Mouse (Mus musculus) midbrain, embryonic 15.5 days (tissue): ENCODE data around the gene Ccdc63. TPM values are rescaled to one million over a fixed set of nuclear protein-coding genes. Genes with fewer than 3 reads are reported as not detected.

Experiments
- ATAC-seq: fragments of 200-750 bp; cut with Nextera tagmentation; replicated peaks from 2 replicates; pipeline ENCODE4 v1.8.0; 2017; ENCODE audit warnings: moderate TSS enrichment
- H3K27ac ChIP-seq: fragments of 300-500 bp; sonication (generic); 2 replicates; pipeline ENCODE4 v1.5.1; 2015; ENCODE audit warnings: mild to moderate bottlenecking, inconsistent platforms
- H3K27me3 ChIP-seq: fragments of 300-500 bp; sonication (generic); replicated peaks from 2 replicates; pipeline ENCODE4 v1.6.1; 2015; ENCODE audit warnings: inconsistent platforms
- H3K36me3 ChIP-seq: fragments of 300-500 bp; sonication (generic); replicated peaks from 2 replicates; pipeline ENCODE4 v1.6.1; 2015; ENCODE audit warnings: inconsistent platforms
- H3K4me1 ChIP-seq: fragments of 300-500 bp; sonication (generic); 2 replicates; pipeline ENCODE4 v1.6.1; 2015; ENCODE audit warnings: inconsistent platforms
- H3K4me2 ChIP-seq: fragments of 300-500 bp; sonication (generic); 2 replicates; pipeline ENCODE4 v1.6.1; 2015; ENCODE audit warnings: inconsistent platforms, mild to moderate bottlenecking, moderate library complexity
- H3K4me3 ChIP-seq: fragments of 300-500 bp; sonication (generic); 2 replicates; pipeline ENCODE4 v1.5.1; 2015; ENCODE audit warnings: mild to moderate bottlenecking, inconsistent platforms
- H3K9ac ChIP-seq: fragments of 300-500 bp; sonication (generic); 2 replicates; pipeline ENCODE4 v1.6.1; 2015; ENCODE audit warnings: mild to moderate bottlenecking, inconsistent platforms
- H3K9me3 ChIP-seq: fragments of 300-500 bp; sonication (generic); 2 replicates; pipeline ENCODE4 v1.6.1; 2016; ENCODE audit warnings: inconsistent platforms
- WGBS: fragments of 180-500 bp; shearing (Covaris S2); methylation state at CpG from one replicate; pipeline ENCODE4 v1.1.7; 2015; ENCODE audit warnings: mixed read lengths; 5-methylcytosine and 5-hydroxymethylcytosine counted together
- polyA plus RNA-seq: library from polyadenylated mRNA; unstranded; fragments of >200 nt; fragmentation: Nextera tagmentation; extraction: Ambion mirVana; gene quantifications from 2 replicates; pipeline ENCODE4 v1.2.1, GENCODE M21; 2015

Ccdc63 gene
- polyA plus RNA-seq, 1 experiment from 2014 or later = not detected

DNA sequence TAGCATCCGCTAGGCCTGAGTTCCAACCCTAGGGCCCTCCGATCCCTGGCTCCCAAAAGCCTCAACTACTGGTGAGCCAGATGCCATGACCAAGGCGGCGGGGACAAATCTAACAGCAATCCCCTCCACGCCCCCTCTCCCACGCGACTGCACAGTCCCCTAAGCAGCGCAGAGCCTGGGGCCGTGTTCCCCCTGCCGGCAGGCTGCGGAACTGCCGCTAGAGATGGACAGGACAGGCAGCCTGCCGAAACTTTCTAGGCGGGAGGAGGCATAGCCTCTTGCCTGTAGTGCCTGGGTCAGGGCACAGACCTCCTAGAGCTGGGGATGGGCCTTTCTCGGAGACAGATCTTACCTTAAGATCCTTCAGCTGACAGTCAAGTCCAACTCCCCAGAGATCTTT lies 49.6 kb downstream of the Ccdc63 start:
- no peaks in the 10 kb centered on the region for H3K9me3 ChIP-seq
- no peak for ATAC-seq
- H3K4me3 ChIP-seq = no peak overlapping the region
- no peaks in the 10 kb centered on the region for H3K27me3 ChIP-seq
- H3K4me1 ChIP-seq = no peaks in the 10 kb centered on the region
- WGBS = 12% methylated on average over 15 of the region's 15 CpGs
- no peak overlapping the region for H3K9ac ChIP-seq
- no peak overlapping the region for H3K4me2 ChIP-seq
- no peak overlapping the region for H3K27ac ChIP-seq
- H3K36me3 ChIP-seq = no peaks in the 10 kb centered on the region

DNA sequence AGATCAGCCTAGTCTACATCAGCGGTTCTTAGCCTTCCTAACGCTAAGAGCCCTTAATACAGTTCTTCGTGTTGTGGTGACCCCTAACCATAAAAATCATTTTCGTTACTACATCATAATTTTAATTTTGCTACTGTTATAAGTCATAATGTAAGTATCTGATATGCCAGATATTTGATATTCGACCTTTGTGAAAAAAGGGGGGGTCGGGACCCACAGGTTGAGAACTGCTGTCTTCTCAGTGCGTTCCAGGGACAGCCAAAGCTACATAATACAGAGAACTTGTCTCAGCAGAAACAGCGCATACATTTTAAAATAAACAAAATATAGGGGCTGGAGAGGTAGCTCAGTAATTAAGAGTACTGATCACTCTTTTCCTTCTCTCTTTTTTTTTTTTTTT lies 51.0 kb downstream of the Ccdc63 start:
- WGBS = 79% methylated on average over 8 of the region's 8 CpGs

DNA sequence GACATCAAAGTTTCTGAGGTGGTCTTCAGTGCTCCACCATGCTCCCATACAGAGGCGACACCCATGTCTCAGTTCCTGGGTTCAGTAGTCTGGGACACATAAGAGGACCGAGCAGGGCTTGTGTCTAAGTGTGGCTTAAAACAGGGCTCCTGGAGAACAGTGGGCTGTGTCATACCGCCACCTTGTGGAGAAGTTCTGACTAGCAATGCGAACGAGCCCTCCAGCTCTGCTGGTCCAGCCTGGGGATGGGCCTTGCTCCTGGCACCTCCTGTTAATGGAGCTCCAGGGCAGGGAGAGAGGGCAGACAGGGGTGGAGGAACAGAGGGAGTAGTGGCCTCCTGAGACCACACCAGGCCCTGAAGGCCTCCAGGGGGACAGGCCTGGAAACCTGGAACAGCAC lies 51.7 kb downstream of the Ccdc63 start:
- no peak overlapping the region for H3K4me2 ChIP-seq
- no peak overlapping the region for H3K4me3 ChIP-seq
- H3K36me3 ChIP-seq = no peaks in the 10 kb centered on the region
- WGBS = 1% methylated on average over 5 of the region's 5 CpGs
- no peaks in the 10 kb centered on the region for H3K9me3 ChIP-seq
- no peak overlapping the region for H3K27ac ChIP-seq
- no peaks in the 10 kb centered on the region for H3K4me1 ChIP-seq
- ATAC-seq = peak; percentile 75
- no peak overlapping the region for H3K9ac ChIP-seq
- no peaks in the 10 kb centered on the region for H3K27me3 ChIP-seq

More for the DNA sequence above, 51.0 kb downstream of the Ccdc63 start:
- H3K9ac ChIP-seq = no peak overlapping the region
- no peak overlapping the region for H3K4me3 ChIP-seq
- no peaks in the 10 kb centered on the region for H3K27me3 ChIP-seq
- H3K36me3 ChIP-seq = no peaks in the 10 kb centered on the region
- H3K27ac ChIP-seq = no peak overlapping the region
- no peaks in the 10 kb centered on the region for H3K9me3 ChIP-seq
- H3K4me2 ChIP-seq = no peak overlapping the region
- H3K4me1 ChIP-seq = no peaks in the 10 kb centered on the region
- ATAC-seq = no peak

DNA sequence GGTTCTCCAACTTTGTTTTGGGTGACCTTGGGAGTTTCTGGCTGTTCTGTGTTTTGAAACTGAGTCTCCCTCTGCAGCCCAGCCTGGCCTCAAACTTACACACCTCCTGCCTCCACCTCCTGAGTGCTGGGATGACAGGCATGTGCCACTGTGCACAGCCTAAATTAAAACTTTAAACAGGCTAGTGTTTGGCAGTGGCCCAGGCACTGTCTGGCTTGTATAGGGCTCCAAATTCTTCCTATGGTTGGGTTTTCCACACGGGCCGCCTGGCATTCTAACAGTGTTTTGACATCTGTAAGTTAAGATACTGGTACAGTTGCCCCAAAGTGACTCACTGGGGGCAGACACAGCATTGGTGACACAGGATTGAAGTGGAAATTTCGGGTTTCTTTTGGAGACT lies 54.5 kb downstream of the Ccdc63 start:
- ATAC-seq = no peak
- H3K36me3 ChIP-seq = no peaks in the 10 kb centered on the region
- no peaks in the 10 kb centered on the region for H3K4me1 ChIP-seq
- no peak overlapping the region for H3K27ac ChIP-seq
- no peak overlapping the region for H3K4me2 ChIP-seq
- H3K4me3 ChIP-seq = no peak overlapping the region
- no peak overlapping the region for H3K9ac ChIP-seq
- no peaks in the 10 kb centered on the region for H3K9me3 ChIP-seq
- 70% methylated on average over 3 of the region's 3 CpGs for WGBS
- no peaks in the 10 kb centered on the region for H3K27me3 ChIP-seq

DNA sequence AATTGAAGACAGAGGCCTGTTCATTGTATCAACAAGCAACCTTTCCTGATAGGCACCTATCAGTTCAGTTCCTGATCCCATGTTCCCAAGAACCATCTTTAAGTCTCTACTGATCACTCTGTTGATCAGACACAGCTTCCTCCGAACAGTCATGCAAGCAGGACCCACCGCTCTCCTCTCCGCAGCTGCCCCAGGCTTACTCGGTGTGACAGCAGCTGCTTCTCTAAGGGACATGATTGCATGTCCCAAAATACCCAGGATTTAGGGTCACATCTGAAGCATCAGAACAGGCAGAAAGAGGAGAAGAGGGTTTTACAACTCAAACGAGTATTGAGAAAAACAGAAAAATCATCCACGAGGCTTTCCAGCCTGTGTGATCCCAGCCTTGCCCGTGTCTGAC lies 55.3 kb downstream of the Ccdc63 start:
- Histone ChIP-seq H3K9me3 (no peaks in the 10 kb centered on the region), H3K27ac (no peak overlapping the region), H3K9ac (no peak overlapping the region), H3K4me1 (no peaks in the 10 kb centered on the region), H3K27me3 (no peaks in the 10 kb centered on the region), H3K4me3 (no peak overlapping the region), H3K36me3 (no peaks in the 10 kb centered on the region), H3K4me2 (no peak overlapping the region)
- ATAC-seq = no peak
- WGBS = 86% methylated on average over 7 of the region's 7 CpGs

DNA sequence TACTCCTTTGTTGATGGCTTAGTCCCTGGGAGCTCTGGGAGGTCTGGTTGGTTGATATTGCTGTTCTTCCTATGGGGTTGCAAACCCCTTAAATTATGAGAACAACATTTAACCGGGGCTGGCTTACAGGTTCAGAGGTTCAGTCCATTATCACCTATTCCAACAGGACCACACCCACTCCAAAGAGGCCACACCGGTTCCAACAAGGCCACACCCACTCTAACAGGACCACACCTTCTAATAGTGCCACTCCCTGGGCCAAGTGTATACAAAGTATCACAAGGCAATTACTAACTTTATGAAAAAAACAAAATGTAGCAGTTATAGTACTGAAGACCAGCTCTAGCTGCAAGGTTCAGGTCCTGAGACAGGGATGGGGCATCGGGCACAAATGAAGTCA lies 56.2 kb downstream of the Ccdc63 start:
- Histone ChIP-seq H3K4me3 (no peak overlapping the region), H3K27ac (no peak overlapping the region), H3K4me2 (no peak overlapping the region), H3K27me3 (no peaks in the 10 kb centered on the region), H3K9ac (no peak overlapping the region), H3K4me1 (no peaks in the 10 kb centered on the region), H3K9me3 (no peaks in the 10 kb centered on the region), H3K36me3 (no peaks in the 10 kb centered on the region)
- 65% methylated on average over 3 of the region's 3 CpGs for WGBS
- no peak for ATAC-seq

DNA sequence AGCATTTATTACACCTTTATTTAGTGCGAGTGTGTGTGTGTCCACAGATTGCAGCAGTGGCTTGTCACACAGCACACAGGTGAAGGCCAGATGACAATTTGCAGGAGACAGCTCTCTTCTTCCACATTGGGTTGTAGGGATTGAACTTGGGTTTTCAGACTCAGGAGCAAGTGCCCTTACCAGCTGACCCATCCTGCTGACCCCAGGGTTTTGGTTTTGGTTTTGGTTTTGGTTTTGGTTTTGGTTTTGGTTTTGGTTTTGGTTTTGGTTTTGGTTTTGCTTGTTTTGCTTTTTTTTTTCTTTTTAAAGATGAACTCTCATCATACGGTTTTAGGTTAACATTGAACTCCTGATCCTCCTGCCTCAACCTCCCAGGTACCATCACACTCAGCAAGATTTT lies 57.3 kb downstream of the Ccdc63 start:
- H3K27me3 ChIP-seq = no peaks in the 10 kb centered on the region
- no peak overlapping the region for H3K27ac ChIP-seq
- no peak for ATAC-seq
- H3K9ac ChIP-seq = no peak overlapping the region
- H3K4me3 ChIP-seq = no peak overlapping the region
- no peaks in the 10 kb centered on the region for H3K9me3 ChIP-seq
- WGBS = 87% methylated on average over 2 of the region's 2 CpGs
- no peaks in the 10 kb centered on the region for H3K4me1 ChIP-seq
- H3K36me3 ChIP-seq = no peaks in the 10 kb centered on the region
- no peak overlapping the region for H3K4me2 ChIP-seq

DNA sequence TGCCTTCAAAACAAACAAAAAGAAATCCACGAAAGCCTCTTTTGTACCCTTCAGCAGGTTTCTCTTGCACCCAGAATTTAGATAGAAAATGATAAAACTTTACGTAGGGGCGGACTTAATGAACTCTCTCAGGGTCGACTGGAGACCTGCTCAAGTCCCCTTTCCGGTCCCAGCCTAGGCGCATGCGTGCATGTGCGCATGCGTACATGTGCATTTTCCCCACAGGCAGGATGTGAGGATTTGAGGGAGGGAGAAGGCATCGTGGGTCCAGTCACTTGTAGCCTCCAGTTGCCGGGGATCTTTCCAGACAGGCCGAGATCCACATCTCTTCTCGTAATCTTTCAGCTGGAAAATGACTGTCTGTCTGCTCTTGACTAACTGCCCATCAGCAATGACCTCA lies 59.2 kb downstream of the Ccdc63 start:
- Histone ChIP-seq H3K27ac (no peak overlapping the region), H3K4me1 (no peaks in the 10 kb centered on the region), H3K27me3 (no peaks in the 10 kb centered on the region), H3K4me3 (no peak overlapping the region), H3K9ac (no peak overlapping the region), H3K4me2 (no peak overlapping the region), H3K9me3 (no peaks in the 10 kb centered on the region), H3K36me3 (no peaks in the 10 kb centered on the region)
- no peak for ATAC-seq
- WGBS = 86% methylated on average over 13 of the region's 13 CpGs

DNA sequence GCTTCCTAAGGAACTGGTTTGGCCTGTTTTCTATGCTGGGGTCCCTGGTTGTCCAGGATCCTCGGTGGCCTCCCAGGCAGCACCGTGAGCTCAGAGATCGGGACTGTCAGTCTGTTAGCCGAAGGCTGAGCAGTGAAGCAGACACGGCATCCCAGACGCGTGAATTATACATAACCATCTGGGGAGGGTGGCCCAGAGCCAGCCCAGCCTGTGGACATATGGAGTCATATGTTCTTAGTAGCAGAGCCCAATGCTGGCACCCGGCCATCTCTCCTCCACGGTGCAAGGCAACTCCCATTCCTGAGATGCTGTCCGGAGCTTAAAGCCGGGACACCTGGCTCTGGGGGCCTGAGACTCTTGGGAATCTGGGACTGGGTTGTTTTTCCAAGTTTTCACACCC lies 59.7 kb downstream of the Ccdc63 start:
- 49% methylated on average over 11 of the region's 11 CpGs for WGBS
- Histone ChIP-seq H3K4me2 (no peak overlapping the region), H3K9ac (no peak overlapping the region), H3K27ac (no peak overlapping the region), H3K36me3 (no peaks in the 10 kb centered on the region), H3K9me3 (no peaks in the 10 kb centered on the region), H3K4me1 (no peaks in the 10 kb centered on the region), H3K4me3 (no peak overlapping the region), H3K27me3 (no peaks in the 10 kb centered on the region)
- peak; percentile 63; the same call in 1 of the 2 replicates for ATAC-seq

DNA sequence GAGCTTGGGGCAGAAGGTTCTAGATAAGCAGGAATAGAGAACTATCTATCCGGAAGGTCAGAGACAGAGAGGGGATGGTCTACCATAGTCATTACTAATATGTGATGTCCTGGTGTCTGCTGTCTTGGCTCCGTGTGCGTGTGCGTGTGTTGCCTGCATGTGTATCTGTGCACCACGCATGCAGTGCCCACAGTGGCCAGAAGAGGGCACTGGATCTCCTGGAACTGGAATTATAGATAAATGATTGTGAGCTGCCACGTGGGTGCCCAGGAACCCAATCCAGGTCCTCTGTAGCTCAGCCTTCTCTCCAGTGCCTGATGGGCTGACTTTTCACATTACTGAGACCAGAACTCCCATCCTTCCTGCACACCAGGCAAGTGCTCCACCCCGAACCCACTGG lies 60.8 kb downstream of the Ccdc63 start:
- Histone ChIP-seq H3K27ac (no peak overlapping the region), H3K27me3 (no peaks in the 10 kb centered on the region), H3K36me3 (no peaks in the 10 kb centered on the region), H3K9ac (no peak overlapping the region), H3K4me3 (no peak overlapping the region), H3K4me2 (no peak overlapping the region), H3K9me3 (no peaks in the 10 kb centered on the region), H3K4me1 (no peaks in the 10 kb centered on the region)
- ATAC-seq = no peak
- WGBS = 85% methylated on average over 7 of the region's 7 CpGs

DNA sequence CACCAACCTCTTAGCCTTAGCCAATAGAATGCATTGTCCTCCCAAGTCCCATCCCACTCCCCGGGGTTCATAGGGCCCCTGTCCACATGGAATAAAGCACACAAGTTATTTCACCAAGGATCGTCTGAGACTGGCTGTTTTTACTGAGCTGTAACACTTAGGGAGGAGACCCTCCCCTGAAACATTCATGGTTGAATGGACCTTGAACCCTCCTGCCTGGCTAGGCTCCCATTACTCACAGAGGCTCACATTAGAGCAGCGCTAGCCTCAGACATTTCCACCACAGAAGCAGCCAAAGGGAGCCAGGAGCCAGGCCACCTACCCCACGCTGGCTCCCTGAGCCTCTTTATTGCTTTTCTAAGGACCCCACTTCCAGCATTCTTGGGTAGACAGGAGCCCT lies 63.4 kb downstream of the Ccdc63 start:
- H3K9ac ChIP-seq = no peak overlapping the region
- WGBS = 79% methylated on average over 4 of the region's 4 CpGs
- H3K4me2 ChIP-seq = no peak overlapping the region
- no peaks in the 10 kb centered on the region for H3K27me3 ChIP-seq
- H3K4me1 ChIP-seq = no peaks in the 10 kb centered on the region
- ATAC-seq = no peak
- no peaks in the 10 kb centered on the region for H3K9me3 ChIP-seq
- no peak overlapping the region for H3K4me3 ChIP-seq
- H3K27ac ChIP-seq = no peak overlapping the region
- no peaks in the 10 kb centered on the region for H3K36me3 ChIP-seq

DNA sequence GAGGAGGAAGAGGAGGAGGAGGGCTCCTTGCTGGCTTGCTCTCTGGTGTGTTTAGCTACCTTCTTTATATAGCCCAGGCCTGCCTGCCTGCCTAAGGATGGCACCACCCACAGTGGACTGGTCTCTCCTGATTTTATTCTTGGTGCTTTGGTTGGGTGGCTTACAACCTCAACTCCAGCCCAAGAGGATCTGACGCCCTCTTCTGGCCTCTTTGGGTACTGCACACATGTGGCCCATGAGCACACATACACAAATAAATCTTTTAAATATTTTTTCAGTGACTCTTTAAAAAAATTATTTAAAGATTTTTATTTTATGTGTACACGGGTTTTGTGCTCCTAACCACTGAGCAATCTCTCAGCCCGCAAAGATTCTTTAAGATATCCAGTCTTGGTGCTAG lies 64.9 kb downstream of the Ccdc63 start:
- no peaks in the 10 kb centered on the region for H3K9me3 ChIP-seq
- ATAC-seq = no peak
- no peaks in the 10 kb centered on the region for H3K27me3 ChIP-seq
- H3K27ac ChIP-seq = no peak overlapping the region
- H3K4me3 ChIP-seq = no peak overlapping the region
- H3K4me1 ChIP-seq = no peaks in the 10 kb centered on the region
- H3K36me3 ChIP-seq = no peaks in the 10 kb centered on the region
- no peak overlapping the region for H3K9ac ChIP-seq
- no peak overlapping the region for H3K4me2 ChIP-seq
- 56% methylated on average over 3 of the region's 3 CpGs for WGBS

DNA sequence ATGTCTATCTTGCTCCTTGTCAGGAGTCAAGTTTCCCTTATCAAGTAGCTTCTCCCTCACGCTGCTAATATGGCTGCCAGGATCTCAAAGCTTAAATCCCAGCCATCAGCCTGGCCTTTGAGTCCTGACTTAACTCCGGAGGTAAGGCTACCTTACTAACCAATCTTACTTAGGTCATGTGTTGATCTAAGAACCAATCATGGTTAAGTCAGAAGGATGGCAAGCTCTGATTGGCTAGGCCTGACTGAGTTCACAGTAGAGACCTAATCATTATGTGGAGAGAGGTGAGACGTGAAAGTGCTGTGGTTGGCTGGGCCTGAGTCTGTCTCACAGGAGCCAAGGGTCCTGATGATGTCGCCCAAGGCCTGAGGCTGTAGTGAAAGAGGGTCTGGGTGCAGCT lies 68.6 kb downstream of the Ccdc63 start:
- Histone ChIP-seq H3K36me3 (no peaks in the 10 kb centered on the region), H3K27me3 (no peaks in the 10 kb centered on the region), H3K9me3 (no peaks in the 10 kb centered on the region), H3K4me2 (no peak overlapping the region), H3K27ac (no peak overlapping the region), H3K9ac (no peak overlapping the region), H3K4me3 (no peak overlapping the region), H3K4me1 (no peaks in the 10 kb centered on the region)
- ATAC-seq = no peak
- WGBS = 71% methylated on average over 4 of the region's 4 CpGs
